Mouse (Mus musculus) hindbrain, embryonic 15.5 days (tissue): ENCODE results near the gene 4930447F04Rik. TPM values are rescaled to one million over a fixed set of nuclear protein-coding genes. Genes with fewer than 3 reads are reported as not detected.

Experiments
- ATAC-seq: fragments of 200-750 bp; cut with Nextera tagmentation; 2 replicates; pipeline ENCODE4 v1.8.0; 2017; ENCODE audit warnings: low read depth, moderate number of reproducible peaks, moderate TSS enrichment; ENCODE audit not compliant: low FRiP score
- H3K27ac ChIP-seq: fragments of 300-500 bp; sonication (generic); replicated peaks from 2 replicates; pipeline ENCODE4 v1.5.1; 2015; ENCODE audit warnings: mild to moderate bottlenecking, inconsistent platforms
- H3K27me3 ChIP-seq: fragments of 300-500 bp; sonication (generic); 2 replicates; pipeline ENCODE4 v1.6.1; 2015; ENCODE audit warnings: control low read depth, inconsistent platforms
- H3K36me3 ChIP-seq: fragments of 300-500 bp; sonication (generic); 2 replicates; pipeline ENCODE4 v1.6.1; 2015; ENCODE audit warnings: control low read depth, inconsistent platforms
- H3K4me1 ChIP-seq: fragments of 300-500 bp; sonication (generic); replicated peaks from 2 replicates; pipeline ENCODE4 v1.6.1; 2015; ENCODE audit warnings: control low read depth, inconsistent platforms
- H3K4me2 ChIP-seq: fragments of 300-500 bp; sonication (generic); 2 replicates; pipeline ENCODE4 v1.6.1; 2015; ENCODE audit warnings: moderate library complexity, mild to moderate bottlenecking, inconsistent platforms
- H3K4me3 ChIP-seq: fragments of 300-500 bp; sonication (generic); 2 replicates; pipeline ENCODE4 v1.5.1; 2015; ENCODE audit warnings: mild to moderate bottlenecking, inconsistent platforms
- H3K9ac ChIP-seq: fragments of 300-500 bp; sonication (generic); 2 replicates; pipeline ENCODE4 v1.6.1; 2015; ENCODE audit warnings: inconsistent platforms
- H3K9me3 ChIP-seq: fragments of 300-500 bp; sonication (generic); 2 replicates; pipeline ENCODE4 v1.6.1; 2016; ENCODE audit warnings: control low read depth, inconsistent platforms
- WGBS: fragments of 180-500 bp; shearing (Covaris S2); methylation state at CpG from one replicate; pipeline ENCODE4 v1.1.7; 2015; 5-methylcytosine and 5-hydroxymethylcytosine counted together
- polyA plus RNA-seq: library from polyadenylated mRNA; unstranded; fragments of >200 nt; fragmentation: Nextera tagmentation; extraction: Ambion mirVana; gene quantifications from 2 replicates; pipeline ENCODE4 v1.2.1, GENCODE M21; 2015

Gene 4930447F04Rik
- not detected in 2 replicates for polyA plus RNA-seq

DNA sequence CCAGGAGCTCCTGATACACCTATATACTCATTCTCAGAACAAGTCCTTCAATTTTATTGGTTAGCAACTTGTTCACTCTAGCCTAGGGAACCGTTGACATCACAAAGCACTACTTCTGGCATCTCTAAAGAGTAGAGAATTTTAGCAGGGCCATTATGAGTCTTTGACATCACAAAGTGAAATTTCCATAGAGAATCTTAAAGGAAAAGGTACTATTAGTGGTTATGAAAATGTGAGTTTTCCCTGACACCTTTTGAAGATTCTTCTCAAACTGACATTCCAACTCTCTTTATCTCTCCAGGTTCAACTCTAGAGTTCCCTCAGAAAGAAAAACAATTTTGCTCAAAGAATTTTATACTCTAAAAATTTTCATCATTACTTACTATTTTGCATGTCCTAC, at the start of gene 4930447F04Rik:
TSS of gene 4930447F04Rik (minus strand) at position 101 of the 400 bp plus-strand sequence.
- WGBS: 96% methylated on average over 1 of the region's 1 CpGs
- H3K9me3 ChIP-seq: no peaks in the 10 kb centered on the region
- H3K9ac ChIP-seq: no peak within 1 kb of the TSS
- H3K4me1 ChIP-seq: no peaks in the 10 kb centered on the region
- H3K4me2 ChIP-seq: no peak within 1 kb of the TSS
- no peak within 1 kb of the TSS for H3K27ac ChIP-seq
- no peak within 1 kb of the TSS for H3K4me3 ChIP-seq
- no peaks in the 10 kb centered on the region for H3K36me3 ChIP-seq
- no peaks in the 10 kb centered on the region for H3K27me3 ChIP-seq
- ATAC-seq: no peak
